Mouse (Mus musculus) megakaryocyte, embryonic 14.5 days (primary cell): ENCODE measurements around the gene Dusp22.

ENCODE experiments used
- FLI1 ChIP-seq: IDR thresholded peaks from 2 replicates; pipeline ENCODE4 v1.6.1; 2012; ENCODE audit warnings: low read length, inconsistent platforms, mixed read lengths
- GATA1 ChIP-seq: IDR thresholded peaks from 3 replicates; pipeline ENCODE4 v1.6.1; 2012; ENCODE audit warnings: mixed read lengths, low read length, inconsistent platforms, borderline replicate concordance

DNA sequence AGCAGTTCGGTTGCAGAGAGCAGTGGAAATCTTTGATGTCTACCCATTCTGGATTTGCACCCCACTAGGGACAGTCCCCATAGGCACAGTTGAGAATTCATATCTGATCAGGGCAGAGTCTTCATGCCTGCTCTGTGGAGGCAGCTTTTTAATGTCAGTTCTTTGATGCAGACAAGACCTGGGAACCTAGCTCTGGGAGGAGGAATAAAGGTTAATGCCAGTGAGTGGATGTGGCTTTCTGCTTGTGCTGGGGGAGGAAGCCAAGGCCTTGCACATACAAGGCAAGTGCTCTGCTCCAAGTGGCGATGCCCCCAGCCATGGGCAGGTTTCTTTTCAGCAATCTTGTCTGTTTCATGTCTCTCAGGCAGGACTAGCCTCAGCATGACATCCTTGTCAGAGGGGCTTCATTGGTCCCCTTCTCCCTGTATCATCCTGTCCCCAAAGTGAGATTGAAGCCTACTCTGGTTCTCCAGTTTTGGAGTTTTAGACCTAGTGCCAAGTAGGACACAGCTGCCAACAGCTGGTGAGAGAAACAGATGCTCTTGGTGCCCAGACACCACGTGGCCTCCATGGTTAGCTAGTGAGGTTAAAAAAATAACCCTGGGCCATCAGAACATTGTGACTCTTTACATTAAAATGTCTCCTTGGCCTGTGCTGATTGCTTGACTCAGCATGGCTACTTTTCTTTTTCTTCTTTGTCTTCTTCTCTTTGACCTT is 100.7 kb downstream of the Dusp22 start:
- TF ChIP-seq GATA1 = no peak
- TF ChIP-seq FLI1 = no peak
